Mouse (Mus musculus) lung, adult 2 months (tissue): ENCODE results near the gene Sptssb.

Experiments used
- CTCF ChIP-seq: fragments of 200-500 bp; IDR thresholded peaks from 2 replicates; pipeline ENCODE4 v1.5.1; 2011; ENCODE audit warnings: mild to moderate bottlenecking, low read length, control low read depth; ENCODE audit not compliant: insufficient read depth
- POLR2A ChIP-seq: fragments of 200-500 bp; IDR thresholded peaks from 2 replicates; pipeline ENCODE4 v1.6.1; 2011; ENCODE audit warnings: low read depth, mild to moderate bottlenecking, control low read depth, low read length, borderline replicate concordance; ENCODE audit errors: extremely low read depth

GRCm38 (mm10) chr3:69839485-69839884, 20.3 kb downstream of the Sptssb start:
- TF ChIP-seq POLR2A (no peak), CTCF (no peak)
